Mouse (Mus musculus) embryonic facial prominence, embryonic 11.5 days (tissue): ENCODE measurements around the gene Ephb2. TPM values are rescaled to one million over a fixed set of nuclear protein-coding genes. Genes with fewer than 3 reads are reported as not detected.

Source experiments
- ATAC-seq: fragments of 200-750 bp; cut with Nextera tagmentation; replicated peaks from 2 replicates; pipeline ENCODE4 v1.8.0; 2017; ENCODE audit warnings: low read depth; ENCODE audit not compliant: insufficient number of reproducible peaks, low FRiP score, low TSS enrichment
- DNase-seq: peaks from one replicate; pipeline ENCODE4 v3.0.0-alpha.2; 2015; ENCODE audit warnings: low spot score
- H3K27ac ChIP-seq: fragments of 300-500 bp; sonication (generic); replicated peaks from 2 replicates; pipeline ENCODE4 v1.5.1; 2014; ENCODE audit warnings: mild to moderate bottlenecking, low read depth, low read length, control low read depth
- H3K27me3 ChIP-seq: fragments of 300-500 bp; sonication (generic); 2 replicates; pipeline ENCODE4 v1.6.1; 2014; ENCODE audit warnings: mild to moderate bottlenecking, low read length, moderate library complexity, mixed read lengths; ENCODE audit not compliant: control insufficient read depth, insufficient read depth
- H3K36me3 ChIP-seq: fragments of 300-500 bp; sonication (generic); replicated peaks from 2 replicates; pipeline ENCODE4 v1.6.1; 2014; ENCODE audit warnings: low read depth, mild to moderate bottlenecking, low read length, moderate library complexity, mixed read lengths; ENCODE audit not compliant: control insufficient read depth, insufficient read depth
- H3K4me1 ChIP-seq: fragments of 300-500 bp; sonication (generic); 2 replicates; pipeline ENCODE4 v1.6.1; 2014; ENCODE audit warnings: low read length, mixed read lengths; ENCODE audit not compliant: control insufficient read depth, insufficient read depth
- H3K4me2 ChIP-seq: fragments of 300-500 bp; sonication (generic); 2 replicates; pipeline ENCODE4 v1.6.1; 2014; ENCODE audit warnings: low read depth, mild to moderate bottlenecking, control low read depth, low read length, moderate library complexity
- H3K4me3 ChIP-seq: fragments of 300-500 bp; sonication (generic); 2 replicates; pipeline ENCODE4 v1.5.1; 2014; ENCODE audit warnings: low read depth, low read length, control low read depth
- H3K9ac ChIP-seq: fragments of 300-500 bp; sonication (generic); replicated peaks from 2 replicates; pipeline ENCODE4 v1.6.1; 2014; ENCODE audit warnings: mild to moderate bottlenecking, control low read depth, low read length
- H3K9me3 ChIP-seq: fragments of 300-500 bp; sonication (generic); replicated peaks from 2 replicates; pipeline ENCODE4 v1.6.1; 2016; ENCODE audit warnings: mild to moderate bottlenecking, low read length, inconsistent platforms, mixed read lengths; ENCODE audit not compliant: control insufficient read depth
- WGBS: fragments of 180-500 bp; shearing (Covaris S2); extraction: QIAGEN DNeasy Blood & Tissue Kit; methylation state at CpG from one replicate; pipeline ENCODE4 v1.1.7; 2014; 5-methylcytosine and 5-hydroxymethylcytosine counted together
- polyA plus RNA-seq: library from polyadenylated mRNA; unstranded; fragments of >200 nt; fragmentation: Nextera tagmentation; extraction: Ambion mirVana; gene quantifications from 2 replicates; pipeline ENCODE4 v1.2.1, GENCODE M21; 2014

The Ephb2 gene
- polyA plus RNA-seq, 1 experiment from 2014 or later, result 11.7 TPM

DNA sequence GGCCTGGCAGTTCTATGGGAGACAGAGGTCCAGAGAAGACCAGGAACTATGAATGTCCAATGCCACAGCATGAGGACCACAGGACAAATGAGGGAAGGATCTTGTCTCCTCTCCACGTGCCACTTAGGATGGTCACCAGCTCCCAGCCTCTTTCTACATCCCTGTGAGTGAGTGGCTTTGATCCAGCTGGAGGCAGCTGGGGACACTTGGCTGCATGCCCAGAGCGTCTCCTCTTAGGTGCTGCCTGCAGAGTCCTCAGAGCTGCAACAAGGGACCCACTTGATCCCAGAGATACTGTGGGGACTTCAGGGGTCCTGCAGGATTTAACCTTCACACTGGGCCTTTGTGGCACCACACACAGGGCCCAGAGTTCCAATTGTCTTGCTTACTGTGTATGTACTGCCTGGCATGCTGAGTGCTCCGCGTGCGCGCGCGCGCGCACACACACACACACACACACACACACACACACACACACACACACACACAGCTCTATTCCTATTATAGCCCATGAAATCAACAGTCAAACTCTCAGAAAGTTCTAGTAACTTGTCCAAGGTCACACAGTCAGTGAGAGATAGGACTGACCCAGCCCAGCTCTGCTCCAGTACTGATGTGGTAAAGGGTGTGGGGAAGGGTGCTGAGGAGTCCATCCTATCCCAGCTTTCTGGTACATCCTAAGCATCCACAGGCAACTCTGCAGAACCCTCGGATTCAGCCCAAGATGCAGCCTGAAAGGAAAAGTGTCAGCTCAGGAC, 204.4 kb downstream of the Ephb2 start:
- H3K9me3 ChIP-seq, result no peaks in the 10 kb centered on the region
- no peak for ATAC-seq
- peaks cover under 1% of the 10 kb centered on the region for H3K27me3 ChIP-seq
- no peak overlapping the region for H3K27ac ChIP-seq
- H3K9ac ChIP-seq, result no peak overlapping the region
- 85% methylated on average over 11 of the region's 11 CpGs for WGBS
- H3K4me3 ChIP-seq, result no peak overlapping the region
- H3K36me3 ChIP-seq, result no peaks in the 10 kb centered on the region
- no peak overlapping the region for H3K4me2 ChIP-seq
- DNase-seq, result no peak
- no peaks in the 10 kb centered on the region for H3K4me1 ChIP-seq

DNA sequence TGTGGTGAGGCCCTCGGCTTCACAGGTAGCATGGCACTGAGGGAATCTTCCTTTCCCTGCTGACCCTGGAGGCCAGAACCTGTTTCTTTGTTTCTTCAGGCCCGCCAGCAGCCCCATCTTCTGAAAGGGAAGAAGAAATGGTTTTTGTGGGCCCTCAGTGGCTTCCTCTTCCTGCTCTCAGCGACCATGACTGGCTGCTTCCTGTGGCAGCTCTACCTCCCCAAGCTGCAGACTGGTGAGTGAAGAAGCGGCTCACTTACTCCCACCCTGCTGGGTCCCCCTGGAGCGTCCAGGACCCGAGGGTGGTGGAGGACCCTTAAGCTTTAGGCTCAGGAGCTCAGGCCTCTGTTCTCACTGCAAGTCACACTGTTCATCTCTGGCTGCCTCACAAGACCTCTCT, 209.2 kb downstream of the Ephb2 start:
- no peak overlapping the region for H3K27ac ChIP-seq
- H3K9ac ChIP-seq, result no peak overlapping the region
- 63% methylated on average over 6 of the region's 6 CpGs for WGBS
- no peaks in the 10 kb centered on the region for H3K4me1 ChIP-seq
- no peaks in the 10 kb centered on the region for H3K27me3 ChIP-seq
- no peak for ATAC-seq
- no peak for DNase-seq
- H3K36me3 ChIP-seq, result no peaks in the 10 kb centered on the region
- no peak overlapping the region for H3K4me2 ChIP-seq
- H3K9me3 ChIP-seq, result no peaks in the 10 kb centered on the region
- no peak overlapping the region for H3K4me3 ChIP-seq

DNA sequence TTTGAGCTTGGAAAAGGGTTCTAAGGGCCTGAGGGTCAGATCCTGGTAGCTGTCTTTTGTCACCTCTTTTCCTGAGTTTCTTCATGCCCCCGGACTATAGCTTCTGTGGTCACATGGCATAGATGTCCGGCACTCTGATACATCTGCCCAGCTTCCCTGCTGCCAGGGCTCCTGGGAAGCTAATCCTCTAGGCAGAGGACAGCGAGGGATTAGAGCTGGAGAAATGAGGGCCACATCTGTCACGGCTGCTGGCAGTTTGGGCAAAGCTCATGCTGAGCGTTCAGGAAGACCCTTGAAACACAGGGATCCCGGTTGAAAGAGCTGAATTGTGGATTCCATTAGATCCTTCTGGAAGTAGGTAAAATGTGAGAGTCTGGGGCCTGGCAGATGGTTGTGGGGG, 213.4 kb downstream of the Ephb2 start, which contains the start of gene Lactbl1:
Gene Lactbl1 (plus strand): TSS at position 234 of the 400 bp plus-strand sequence.
- no peak for DNase-seq
- Histone ChIP-seq H3K9me3 (no peaks in the 10 kb centered on the region), H3K4me3 (no peak within 1 kb of the TSS), H3K4me1 (no peaks in the 10 kb centered on the region), H3K27ac (no peak within 1 kb of the TSS), H3K27me3 (no peaks in the 10 kb centered on the region), H3K4me2 (no peak within 1 kb of the TSS), H3K36me3 (no peaks in the 10 kb centered on the region), H3K9ac (no peak within 1 kb of the TSS)
- WGBS, result 45% methylated on average over 6 of the region's 6 CpGs
- no peak for ATAC-seq

DNA sequence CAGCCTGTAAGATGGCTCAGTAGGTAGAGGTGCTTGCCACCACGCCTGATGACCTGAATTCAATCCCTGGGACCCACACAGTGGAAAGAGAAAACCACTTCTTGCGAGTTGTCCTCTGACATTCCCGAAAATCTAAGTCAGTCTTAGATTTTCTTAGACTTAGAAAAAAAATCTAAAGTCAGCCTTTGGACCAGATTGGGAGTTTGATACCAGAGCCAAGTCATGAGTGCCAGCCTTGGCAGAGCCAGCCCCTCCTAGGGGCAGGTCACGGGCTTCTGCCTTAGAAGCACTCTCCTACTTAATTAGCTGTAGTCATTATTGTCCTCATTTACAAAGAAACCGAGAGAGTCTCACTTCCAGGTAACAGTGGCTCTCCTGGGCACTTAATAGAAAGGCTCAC, 213.8 kb downstream of the Ephb2 start:
- Histone ChIP-seq H3K9ac (no peak overlapping the region), H3K36me3 (no peaks in the 10 kb centered on the region), H3K4me2 (no peak overlapping the region), H3K9me3 (no peaks in the 10 kb centered on the region), H3K4me3 (no peak overlapping the region), H3K4me1 (no peaks in the 10 kb centered on the region), H3K27me3 (no peaks in the 10 kb centered on the region), H3K27ac (no peak overlapping the region)
- DNase-seq (no peak), ATAC-seq (no peak)
- 49% methylated on average over 5 of the region's 5 CpGs for WGBS

DNA sequence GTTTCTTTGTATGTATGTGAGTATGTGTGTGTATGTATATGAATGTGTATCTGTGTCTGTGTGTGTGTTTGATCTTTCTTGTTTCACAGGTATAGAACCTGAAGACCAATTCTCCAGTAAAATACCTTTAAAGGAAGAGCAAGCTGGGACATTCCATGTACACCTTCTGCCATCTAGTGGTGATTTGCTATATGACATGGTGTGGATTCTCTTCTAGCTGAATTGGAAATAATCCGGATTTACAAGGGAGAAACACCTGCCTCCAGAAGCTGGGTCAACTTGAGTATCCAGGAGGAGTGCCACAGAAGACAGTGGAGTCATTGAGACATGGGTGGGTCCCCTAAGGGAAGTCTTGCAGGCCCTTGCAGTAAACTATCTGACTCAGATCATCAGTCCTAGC, 214.5 kb downstream of the Ephb2 start:
- Histone ChIP-seq H3K4me2 (no peak overlapping the region), H3K9ac (no peak overlapping the region), H3K4me3 (no peak overlapping the region), H3K9me3 (no peaks in the 10 kb centered on the region), H3K36me3 (no peaks in the 10 kb centered on the region), H3K27me3 (no peaks in the 10 kb centered on the region), H3K4me1 (no peaks in the 10 kb centered on the region), H3K27ac (no peak overlapping the region)
- ATAC-seq (no peak), DNase-seq (peak; percentile 87)
- 3% methylated on average over 1 of the region's 1 CpGs for WGBS

DNA sequence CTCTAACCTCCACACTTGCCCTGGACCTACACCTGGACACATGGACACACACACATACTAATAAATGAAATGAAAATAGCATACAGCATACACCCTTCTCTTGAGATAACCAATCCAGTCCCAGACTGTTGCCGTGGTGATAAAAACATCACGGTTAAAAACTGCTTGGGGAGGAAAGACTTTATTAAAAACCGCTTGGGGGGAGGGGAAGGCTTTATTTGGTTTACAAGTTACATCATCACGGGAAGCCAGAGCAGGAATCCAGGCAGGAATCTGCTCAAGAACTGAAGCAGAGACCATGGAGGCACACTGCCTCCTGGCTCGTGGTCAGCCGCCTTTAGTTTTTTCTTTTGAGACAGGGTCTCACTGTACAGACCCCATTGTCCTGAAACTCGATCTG, 222.1 kb downstream of the Ephb2 start:
- no peaks in the 10 kb centered on the region for H3K36me3 ChIP-seq
- no peak overlapping the region for H3K4me3 ChIP-seq
- H3K4me2 ChIP-seq, result no peak overlapping the region
- no peaks in the 10 kb centered on the region for H3K9me3 ChIP-seq
- H3K27ac ChIP-seq, result no peak overlapping the region
- H3K9ac ChIP-seq, result no peak overlapping the region
- ATAC-seq (no peak), DNase-seq (no peak)
- no peaks in the 10 kb centered on the region for H3K4me1 ChIP-seq
- no peaks in the 10 kb centered on the region for H3K27me3 ChIP-seq
- WGBS, result 70% methylated on average over 7 of the region's 7 CpGs

DNA sequence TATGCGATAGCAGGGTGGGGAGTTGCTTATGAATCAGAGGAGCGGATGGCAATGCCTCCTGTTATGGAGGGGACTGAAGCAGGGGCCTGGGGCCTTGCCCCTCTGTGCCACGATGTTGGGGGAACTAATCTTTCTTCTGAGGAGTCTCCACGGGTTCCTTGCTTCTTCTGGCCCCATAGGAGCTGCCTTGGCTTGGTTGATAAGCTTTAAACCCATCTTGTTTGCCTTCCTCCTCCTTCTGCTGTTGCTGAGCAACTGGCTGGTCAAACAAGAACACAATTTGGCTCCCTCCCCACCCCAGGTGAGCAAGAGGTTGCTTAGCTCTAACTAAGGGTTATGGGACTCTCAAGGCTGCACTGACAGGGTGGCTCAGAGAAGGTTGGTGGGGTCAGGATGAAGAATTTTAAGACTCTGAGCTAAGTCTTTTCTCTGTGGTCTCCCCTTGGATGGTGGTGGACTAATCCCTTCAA, 225.4 kb downstream of the Ephb2 start, which contains the start of gene Tex46:
Gene Tex46 (plus strand): TSS at position 51 of the 470 bp plus-strand sequence.
- no peak within 1 kb of the TSS for H3K27ac ChIP-seq
- ATAC-seq, result no peak
- H3K9ac ChIP-seq, result no peak within 1 kb of the TSS
- no peak for DNase-seq
- no peak within 1 kb of the TSS for H3K4me2 ChIP-seq
- H3K9me3 ChIP-seq, result no peaks in the 10 kb centered on the region
- H3K4me1 ChIP-seq, result no peaks in the 10 kb centered on the region
- WGBS, result 67% methylated on average over 4 of the region's 4 CpGs
- no peaks in the 10 kb centered on the region for H3K27me3 ChIP-seq
- H3K4me3 ChIP-seq, result no peak within 1 kb of the TSS
- no peaks in the 10 kb centered on the region for H3K36me3 ChIP-seq

DNA sequence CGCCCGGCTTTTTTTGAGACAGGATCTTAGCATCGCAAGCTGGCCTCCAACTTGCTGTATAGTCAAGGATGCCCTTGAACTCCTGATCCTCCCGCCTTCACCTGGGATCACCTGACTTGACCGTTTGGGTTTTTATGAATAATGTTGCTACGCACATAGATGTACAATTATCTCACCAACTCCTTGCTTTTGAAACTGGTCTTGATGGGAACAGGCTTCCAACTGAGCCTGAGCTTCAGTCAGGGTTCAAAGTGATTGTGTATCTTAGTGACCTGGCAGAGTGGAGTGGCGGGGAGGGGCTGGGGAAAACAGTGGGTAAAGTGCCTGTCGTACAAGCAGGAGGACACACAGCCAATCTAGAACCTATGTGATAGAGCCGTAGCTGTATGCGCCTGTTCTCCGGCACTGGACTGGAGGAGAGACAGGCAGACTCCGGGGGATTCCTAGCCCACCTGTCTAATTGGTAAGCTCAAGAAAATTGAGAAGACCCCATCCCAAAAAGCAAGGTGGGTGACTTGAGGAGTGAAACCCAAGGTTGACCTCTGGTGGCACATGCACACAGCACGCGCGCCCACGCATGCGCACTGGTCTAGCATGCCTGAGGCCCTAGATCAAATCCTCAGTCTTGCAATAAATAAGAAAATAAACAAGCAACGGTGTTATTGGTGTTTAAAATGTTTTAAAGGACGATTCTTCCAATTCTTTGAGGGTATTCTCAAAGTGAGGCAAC, 229.9 kb downstream of the Ephb2 start:
- no peak for ATAC-seq

More for the DNA sequence above, 229.9 kb downstream of the Ephb2 start:
- Histone ChIP-seq H3K36me3 (no peaks in the 10 kb centered on the region), H3K27ac (no peak overlapping the region), H3K9me3 (no peaks in the 10 kb centered on the region), H3K4me3 (no peak overlapping the region), H3K4me1 (no peaks in the 10 kb centered on the region), H3K27me3 (no peaks in the 10 kb centered on the region), H3K4me2 (no peak overlapping the region), H3K9ac (no peak overlapping the region)
- WGBS, result 92% methylated on average over 19 of the region's 19 CpGs
- no peak for DNase-seq
